Mouse (Mus musculus) MEL (cell line): ENCODE results near the gene Btbd6.

Source experiments
- CTCF ChIP-seq, 3 experiments: IDR thresholded peaks in 2 of 3; conservative IDR thresholded peaks in 1 of 3; 2 replicates each; pipeline ENCODE4 v1.5.1; 2011 to 2012; ENCODE audit warnings: low read length in 3 of 3, low read depth in 2 of 3, mild to moderate bottlenecking in 2 of 3, improper control_type of control experiment in 1 of 3, inconsistent platforms in 1 of 3, mixed read lengths in 1 of 3, moderate library complexity in 1 of 3; ENCODE audit not compliant: control insufficient read depth in 1 of 3, insufficient read depth in 1 of 3, poor library complexity in 1 of 3, severe bottlenecking in 1 of 3
- GATA1 ChIP-seq: IDR thresholded peaks from 2 replicates; pipeline ENCODE4 v1.6.1; 2011; ENCODE audit warnings: low read depth, low read length, improper control_type of control experiment
- JUND ChIP-seq: IDR thresholded peaks from 2 replicates; pipeline ENCODE4 v1.6.1; 2011; ENCODE audit warnings: low read depth, mild to moderate bottlenecking, improper control_type of control experiment, low read length
- KAT2A ChIP-seq: conservative IDR thresholded peaks from 2 replicates; pipeline ENCODE4 v1.6.1; 2012; ENCODE audit warnings: low read depth, low read length, improper control_type of control experiment, inconsistent platforms
- MAX ChIP-seq: IDR thresholded peaks from 2 replicates; pipeline ENCODE4 v1.6.1; 2011; ENCODE audit warnings: low read length, improper control_type of control experiment
- NELFE ChIP-seq: IDR thresholded peaks from 2 replicates; pipeline ENCODE4 v1.6.1; 2011; ENCODE audit warnings: low read depth, low read length, improper control_type of control experiment
- POLR2A ChIP-seq, 2 experiments: IDR thresholded peaks; 2 replicates each; pipeline ENCODE4 v1.6.1; 2011 to 2012; ENCODE audit warnings: low read length in 2 of 2, mild to moderate bottlenecking in 2 of 2, control low read depth in 1 of 2, improper control_type of control experiment in 1 of 2, low read depth in 1 of 2, moderate library complexity in 1 of 2; ENCODE audit not compliant: control insufficient read depth in 1 of 2, insufficient read depth in 1 of 2, poor library complexity in 1 of 2
- SIN3A ChIP-seq: IDR thresholded peaks from 2 replicates; pipeline ENCODE4 v1.6.1; 2012; ENCODE audit warnings: low read length, improper control_type of control experiment, inconsistent platforms
- TAL1 ChIP-seq: IDR thresholded peaks from 2 replicates; pipeline ENCODE4 v1.6.1; 2012; ENCODE audit warnings: mild to moderate bottlenecking, inconsistent platforms, low read length, moderate library complexity, mixed read lengths
- UBTF ChIP-seq: IDR thresholded peaks from 2 replicates; pipeline ENCODE4 v1.6.1; 2012; ENCODE audit warnings: low read depth, mild to moderate bottlenecking, inconsistent platforms, low read length, improper control_type of control experiment, moderate library complexity, borderline replicate concordance; ENCODE audit not compliant: insufficient read depth
- ZKSCAN1 ChIP-seq: IDR thresholded peaks from 2 replicates; pipeline ENCODE4 v1.6.1; 2012; ENCODE audit warnings: low read depth, mild to moderate bottlenecking, inconsistent platforms, low read length, improper control_type of control experiment, moderate library complexity
- ZNF384 ChIP-seq: IDR thresholded peaks from 2 replicates; pipeline ENCODE4 v1.6.1; 2012; ENCODE audit warnings: low read depth, mild to moderate bottlenecking, inconsistent platforms, low read length, improper control_type of control experiment

DNA sequence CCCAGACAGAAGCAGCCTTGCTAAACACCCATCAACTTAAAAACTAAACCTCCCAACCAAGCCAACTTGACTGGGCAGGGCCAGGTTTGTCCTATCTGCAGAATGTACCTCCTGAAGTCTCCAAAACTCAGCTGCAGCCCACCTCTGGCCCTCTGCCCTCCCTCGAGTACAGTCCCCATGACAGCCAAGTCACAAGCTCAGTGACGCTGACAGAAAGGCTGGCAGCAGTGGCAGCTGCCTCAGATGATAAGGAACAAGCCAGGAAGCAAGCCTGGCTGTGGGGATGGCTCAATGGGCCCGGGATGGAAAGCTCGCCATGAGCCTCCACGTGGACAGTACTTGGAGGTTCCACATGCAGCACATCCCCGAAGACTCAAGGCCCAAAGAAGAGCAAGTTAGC, 6.7 kb upstream of the Btbd6 start:
- TF ChIP-seq UBTF (no peak), CTCF (IDR thresholded peaks at IDR 0.05 in 2 of 3, conservative IDR thresholded peaks at IDR 0.05 in 1 of 3; ENCODE audit: control insufficient read depth in 1 of 3, insufficient read depth in 1 of 3, low read depth in 2 of 3, low read length in 3 of 3, poor library complexity in 1 of 3, severe bottlenecking in 1 of 3) (no peak), GATA1 (no peak), ZKSCAN1 (no peak), JUND (no peak), NELFE (no peak), SIN3A (no peak), POLR2A (IDR thresholded peaks at IDR 0.05; ENCODE audit: control insufficient read depth in 1 of 2, insufficient read depth in 1 of 2, low read depth in 1 of 2, low read length in 2 of 2, poor library complexity in 1 of 2) (no peak), KAT2A (no peak), TAL1 (no peak), ZNF384 (no peak), MAX (no peak)
